Mouse (Mus musculus) B cell, adult 2 months (primary cell): ENCODE results near the gene Olfr308.
"Not testable (repeated sequence)": the region's sequence is repeated elsewhere in the genome, so short reads cannot be mapped to it uniquely, and the experiment has no call there.

Source experiments
- DNase-seq, 2 experiments: peaks; one replicate each; pipeline ENCODE4 v3.0.0; 2022

Gene Olfr308

DNA sequence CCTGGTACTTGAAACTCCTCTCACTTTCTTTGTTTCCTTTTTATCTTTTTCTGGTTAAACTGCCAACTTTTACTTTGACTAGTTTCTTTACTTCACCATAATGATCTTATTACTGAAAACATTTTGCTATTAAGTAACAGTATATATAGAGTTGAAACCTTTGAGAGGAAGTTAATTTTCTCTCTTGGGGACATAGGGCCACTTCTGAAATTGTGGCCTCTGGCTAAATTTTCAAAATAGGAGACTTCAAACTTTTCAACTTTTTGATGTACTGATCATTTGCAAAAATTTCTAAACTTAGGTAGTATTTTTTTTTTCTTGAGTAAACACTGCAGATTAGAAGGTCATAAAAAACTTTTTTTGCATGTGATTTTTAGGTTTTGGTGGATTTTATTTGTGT is at the start of gene Olfr308:
Gene Olfr308 (minus strand): TSS at position 101 of the 400 bp plus-strand sequence.
- no peak for DNase-seq

DNA sequence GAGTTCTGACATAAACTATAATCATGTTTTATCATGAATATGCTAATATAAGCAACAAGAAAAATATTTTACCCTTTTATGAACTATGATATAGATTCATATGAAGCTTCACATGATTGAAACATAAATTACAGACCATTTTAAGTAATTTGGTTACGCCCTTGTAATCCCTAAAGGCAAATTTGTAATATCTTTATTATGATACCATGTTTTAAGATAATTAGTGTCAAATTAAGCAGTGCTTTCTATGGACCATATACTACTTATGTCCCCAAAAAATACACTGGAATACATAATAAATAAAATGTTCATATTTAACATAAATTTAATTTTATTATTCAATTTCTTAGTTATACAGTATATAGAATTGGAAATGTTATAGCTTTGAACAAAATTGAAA is 41.4 kb upstream of the Olfr308 start, which contains the start of gene Olfr305:
Gene Olfr305 (minus strand): TSS at position 101 of the 400 bp plus-strand sequence.
- no peak for DNase-seq

- DNase-seq: not testable (repeated sequence)
Measured at GRCm38 (mm10) chr7:86346296-86346695, 20.9 kb upstream of the Olfr308 start.

DNA sequence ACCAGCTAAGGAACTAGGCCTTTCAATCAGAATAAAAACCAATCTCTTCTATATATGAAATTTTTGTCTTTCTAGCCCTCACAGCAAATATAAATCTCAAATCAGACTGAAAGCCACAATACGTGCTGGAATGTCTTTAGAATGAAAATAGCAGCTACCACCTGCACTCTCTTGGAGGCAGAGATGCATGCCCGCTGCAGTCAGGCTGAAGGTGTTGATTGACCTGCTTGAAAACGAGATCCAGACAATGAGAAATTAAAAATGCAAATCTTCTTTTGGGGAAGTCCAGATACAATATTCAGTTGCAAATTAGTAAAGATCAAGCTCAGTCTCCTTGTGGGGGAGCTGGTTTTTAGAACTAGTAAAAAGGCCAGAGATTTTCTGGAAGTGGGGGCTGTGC is 18.8 kb upstream of the Olfr308 start:
- DNase-seq: no peak

- no peak for DNase-seq
Measured at GRCm38 (mm10) chr7:86342881-86343565, 17.6 kb upstream of the Olfr308 start.

- DNase-seq: no peak
Measured at GRCm38 (mm10) chr7:86337486-86337885, 12.1 kb upstream of the Olfr308 start, which contains the start of gene Olfr307. TSS of gene Olfr307 (minus strand) at chr7:86337586.

DNA sequence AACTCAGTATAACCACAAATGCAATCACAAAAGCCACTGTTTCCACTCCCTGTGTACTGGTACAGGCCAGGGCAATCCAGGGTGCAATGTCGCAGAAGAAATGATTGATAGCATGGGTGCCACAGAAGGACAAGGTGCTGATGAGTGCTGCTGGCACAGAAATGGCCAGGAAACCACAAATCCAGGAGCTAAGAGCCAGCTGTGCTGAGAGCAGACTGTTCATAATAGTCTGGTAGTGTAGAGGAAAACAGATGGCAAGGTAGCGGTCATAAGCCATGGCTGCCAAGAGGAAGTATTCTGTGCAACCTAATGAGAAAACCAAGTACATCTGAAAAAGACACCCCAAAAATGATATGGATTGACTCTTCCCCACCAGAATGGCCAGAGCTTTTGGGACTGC is 4.1 kb downstream of the Olfr308 start:
- DNase-seq: no peak

- DNase-seq: no peak
Measured at GRCm38 (mm10) chr7:86313608-86314007, 11.8 kb downstream of the Olfr308 start, which contains the start of gene Olfr309. TSS of gene Olfr309 (minus strand) at chr7:86313708.

- no peak for DNase-seq
Measured at GRCm38 (mm10) chr7:86277072-86277471, 48.4 kb downstream of the Olfr308 start, which contains the start of gene Olfr310. TSS of gene Olfr310 (minus strand) at chr7:86277172.
